Mouse (Mus musculus): ENCODE data around the gene Ccdc9.

GRCm38 (mm10) chr7:16325920-16326606 lies 39.5 kb upstream of the Ccdc9 start:
- TF ChIP-seq CHD1 (IDR thresholded peaks at IDR 0.05; ENCODE audit: low read depth, low read length) (no peak), HCFC1 (IDR thresholded peaks at IDR 0.05; ENCODE audit: low read depth, low read length) (no peak), CTCF (IDR thresholded peaks at IDR 0.05 in 2 of 3, conservative IDR thresholded peaks at IDR 0.05 in 1 of 3; ENCODE audit: control insufficient read depth in 1 of 3, insufficient read depth in 1 of 3, low read depth in 2 of 3, low read length in 3 of 3, poor library complexity in 1 of 3, severe bottlenecking in 1 of 3) (peak in 2 of 3 experiments; percentile 51 to 58; a peak in 4 of 6 replicates)
